Mouse (Mus musculus): ENCODE data around the gene Olfr613. TPM values are rescaled to one million over a fixed set of nuclear protein-coding genes. Genes with fewer than 3 reads are reported as not detected.

Gene Olfr613
- not detected in 2 replicates for polyA plus RNA-seq (2012; rRNA removed)

GRCm38 (mm10) chr7:103547774-103548173 is at the start of gene Olfr613:
Gene Olfr613, plus strand, starts transcription at chr7:103548074.

DNA sequence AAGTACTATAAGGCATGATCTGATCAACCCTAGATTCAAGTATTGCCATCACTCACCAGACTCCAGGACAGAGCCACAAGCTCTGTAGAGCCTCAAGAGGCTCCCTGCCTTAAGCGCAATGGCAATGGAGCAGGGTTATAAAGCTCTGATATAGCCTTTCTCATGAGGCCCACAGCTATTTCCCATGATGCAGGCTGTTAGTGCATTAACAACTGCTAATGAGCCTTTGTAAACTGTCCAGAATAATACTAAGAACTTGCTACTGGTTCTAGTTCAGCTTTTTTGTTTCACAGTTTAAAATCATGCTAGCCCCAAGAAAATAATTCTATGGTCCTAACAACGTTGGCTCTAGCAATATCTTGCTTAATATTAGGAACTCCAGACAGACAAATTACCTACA is 35.9 kb upstream of the Olfr613 start, which contains the start of gene Olfr610:
Olfr610 (minus strand) TSS at position 101 of the 400 bp plus-strand sequence.

DNA sequence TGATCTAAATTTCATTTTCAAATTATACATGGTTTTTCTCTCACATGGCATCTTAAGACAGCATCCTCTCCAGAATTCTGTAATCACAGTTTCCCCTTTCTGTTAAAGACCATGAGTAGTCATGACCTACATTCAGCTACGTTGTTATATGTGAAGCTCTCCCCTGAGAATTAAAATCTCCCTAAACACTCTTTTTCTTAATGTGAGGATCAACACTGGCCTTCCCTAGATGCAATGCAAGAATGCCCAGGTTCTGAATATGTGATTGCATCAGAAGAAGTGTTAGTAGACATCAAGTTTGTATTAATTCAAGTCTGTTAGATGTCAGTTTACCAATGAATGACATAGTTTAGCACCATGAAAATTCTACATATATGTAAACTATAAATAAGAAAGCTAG is 27.1 kb upstream of the Olfr613 start, which contains the start of gene Olfr611:
Olfr611 (minus strand) TSS at position 101 of the 400 bp plus-strand sequence.

DNA sequence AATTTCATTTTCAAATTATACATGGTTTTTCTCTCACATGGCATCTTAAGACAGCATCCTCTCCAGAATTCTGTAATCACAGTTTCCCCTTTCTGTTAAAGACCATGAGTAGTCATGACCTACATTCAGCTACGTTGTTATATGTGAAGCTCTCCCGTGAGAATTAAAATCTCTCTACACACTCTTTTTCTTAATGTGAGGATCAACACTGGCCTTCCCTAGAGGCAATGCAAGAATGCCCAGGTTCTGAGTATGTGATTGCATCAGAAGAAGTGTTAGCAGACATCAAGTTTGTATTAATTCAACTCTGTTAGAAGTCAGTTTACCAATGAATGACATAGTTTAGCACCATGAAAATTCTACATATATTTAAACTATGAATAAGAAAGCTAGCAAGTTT is 5.3 kb upstream of the Olfr613 start, which contains the start of gene Olfr612:
Olfr612 (minus strand) TSS at position 101 of the 400 bp plus-strand sequence.

GRCm38 (mm10) chr7:103555779-103556178 is 7.9 kb downstream of the Olfr613 start, which contains the start of gene Olfr615:
Gene Olfr615, plus strand, starts transcription at chr7:103556079.

DNA sequence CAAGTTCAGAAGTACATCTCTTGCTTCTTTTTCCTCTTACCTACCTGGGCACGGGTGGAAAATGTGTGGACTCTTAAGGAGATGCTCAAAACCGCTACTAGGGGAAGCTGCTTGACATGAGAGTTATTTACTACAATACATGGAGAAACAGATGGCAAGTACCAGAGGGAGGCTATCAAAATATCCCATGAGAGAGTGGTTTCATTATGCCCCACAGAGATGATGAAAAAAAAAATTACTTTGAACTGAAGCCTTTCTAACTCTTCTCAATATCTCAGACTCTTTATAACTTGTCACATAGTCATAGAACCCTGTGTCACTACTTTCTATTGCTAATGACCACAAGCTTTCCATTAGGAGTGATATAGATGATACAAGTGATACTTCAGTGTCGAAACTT is 21.2 kb downstream of the Olfr613 start, which contains the start of gene Olfr616:
Olfr616 (minus strand) TSS at position 101 of the 400 bp plus-strand sequence.

DNA sequence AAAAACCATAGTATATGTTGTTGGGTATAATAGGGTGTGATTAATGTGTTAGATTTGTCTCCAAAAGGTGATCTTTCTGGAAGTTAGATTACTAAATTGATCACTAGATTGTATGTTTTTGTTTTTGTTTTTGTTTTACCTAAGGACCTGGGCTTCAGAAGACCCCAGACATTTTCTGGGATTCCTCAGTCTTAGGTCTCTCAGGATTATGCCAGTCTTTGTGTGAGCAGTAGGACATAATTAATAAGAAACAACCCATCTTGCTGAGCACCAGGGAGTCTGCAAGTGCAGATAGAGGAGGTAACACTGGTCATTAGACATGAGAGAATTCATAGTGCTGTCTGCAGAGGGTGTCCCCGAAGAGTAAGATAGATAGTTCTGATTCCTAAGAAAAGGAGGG is 24.9 kb downstream of the Olfr613 start, which contains the start of gene Olfr617:
Olfr617 (plus strand) TSS at position 301 of the 400 bp plus-strand sequence.

DNA sequence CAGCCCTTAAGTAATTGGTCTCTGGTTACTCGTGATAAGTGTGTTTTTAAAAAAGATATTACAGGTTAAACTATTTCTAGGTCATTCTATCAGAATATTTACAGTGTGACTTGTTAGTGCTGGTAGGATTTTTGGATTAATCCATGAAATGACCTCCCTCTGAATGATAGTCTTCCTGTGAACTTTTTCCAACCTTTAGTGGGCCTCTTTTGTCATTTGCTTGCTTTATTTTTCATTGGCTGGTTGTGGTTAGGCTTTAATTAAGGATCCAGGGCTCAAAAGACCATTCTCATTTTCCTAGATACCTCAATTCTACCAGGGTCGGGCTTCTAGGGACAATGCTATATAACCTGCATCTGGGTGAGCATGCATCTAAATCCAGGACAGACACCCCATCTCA is 41.9 kb downstream of the Olfr613 start, which contains the start of gene Olfr618:
Olfr618 (plus strand) TSS at position 301 of the 400 bp plus-strand sequence.

DNA sequence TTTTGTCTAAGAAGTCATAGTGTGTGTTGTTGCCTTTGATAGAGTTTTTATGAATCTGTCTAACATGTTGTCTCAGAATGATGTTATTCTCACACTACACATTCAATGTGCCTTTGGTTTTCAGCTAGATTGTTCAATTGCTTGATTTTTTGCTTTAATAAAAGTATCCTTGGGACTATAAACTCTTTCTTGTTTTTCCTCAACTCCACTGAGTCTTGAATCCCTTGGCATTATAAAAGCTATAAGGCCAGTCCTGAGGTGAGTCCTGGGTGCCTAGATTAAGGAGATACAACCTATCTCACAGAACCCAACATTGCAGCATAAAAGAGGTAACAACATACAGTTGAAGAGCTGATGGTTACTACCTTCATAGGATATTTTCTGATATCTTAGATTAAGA is 52.4 kb downstream of the Olfr613 start, which contains the start of gene Olfr619:
Olfr619 (plus strand) TSS at position 301 of the 400 bp plus-strand sequence.

Other genes with a start within 250 kb of the Olfr613 start
- gene Olfr596, start 242.4 kb upstream of the Olfr613 start, polyA plus RNA-seq (2012; rRNA removed): not detected in 2 replicates
- gene Olfr597, start 231.8 kb upstream of the Olfr613 start, polyA plus RNA-seq (2012; rRNA removed): not detected in 2 replicates
- not detected in 2 replicates for gene Olfr598, start 224.5 kb upstream of the Olfr613 start, polyA plus RNA-seq (2012; rRNA removed)
- not detected in 2 replicates for gene Olfr599, start 212.2 kb upstream of the Olfr613 start, polyA plus RNA-seq (2012; rRNA removed)
- gene Olfr600, start 198.4 kb upstream of the Olfr613 start, polyA plus RNA-seq (2012; rRNA removed): not detected in 2 replicates
- gene Olfr601, start 185.4 kb upstream of the Olfr613 start, polyA plus RNA-seq (2012; rRNA removed): not detected in 2 replicates
- gene Olfr603, start 161.9 kb upstream of the Olfr613 start, polyA plus RNA-seq (2012; rRNA removed): not detected in 2 replicates
- gene Usp17lc, start 133.0 kb upstream of the Olfr613 start, polyA plus RNA-seq (2012; rRNA removed): not detected in 2 replicates
- not detected in 2 replicates for gene Olfr605, start 102.6 kb upstream of the Olfr613 start, polyA plus RNA-seq (2012; rRNA removed)
- gene Olfr606, start 99.0 kb upstream of the Olfr613 start, polyA plus RNA-seq (2012; rRNA removed): not detected in 2 replicates
- not detected in 2 replicates for gene Olfr607, start 83.9 kb upstream of the Olfr613 start, polyA plus RNA-seq (2012; rRNA removed)
- gene Olfr608, start 78.2 kb upstream of the Olfr613 start, polyA plus RNA-seq (2012; rRNA removed): not detected in 2 replicates
- gene Olfr609, start 50.0 kb upstream of the Olfr613 start, polyA plus RNA-seq (2012; rRNA removed): not detected in 2 replicates
- not detected in 2 replicates for gene Olfr610, start 36.0 kb upstream of the Olfr613 start, polyA plus RNA-seq (2012; rRNA removed)
- not detected in 2 replicates for gene Olfr611, start 27.2 kb upstream of the Olfr613 start, polyA plus RNA-seq (2012; rRNA removed)
- not detected in 2 replicates for gene Olfr612, start 5.4 kb upstream of the Olfr613 start, polyA plus RNA-seq (2012; rRNA removed)
- not detected in 2 replicates for gene Olfr615, start 8.0 kb downstream of the Olfr613 start, polyA plus RNA-seq (2012; rRNA removed)
- not detected in 2 replicates for gene Olfr616, start 21.1 kb downstream of the Olfr613 start, polyA plus RNA-seq (2012; rRNA removed)
- not detected in 2 replicates for gene Olfr617, start 25.0 kb downstream of the Olfr613 start, polyA plus RNA-seq (2012; rRNA removed)
- gene Olfr618, start 42.0 kb downstream of the Olfr613 start, polyA plus RNA-seq (2012; rRNA removed): not detected in 2 replicates
- gene Olfr619, start 52.5 kb downstream of the Olfr613 start, polyA plus RNA-seq (2012; rRNA removed): not detected in 2 replicates
- not detected in 2 replicates for gene Olfr620, start 64.5 kb downstream of the Olfr613 start, polyA plus RNA-seq (2012; rRNA removed)
- not detected in 2 replicates for gene Olfr622, start 94.6 kb downstream of the Olfr613 start, polyA plus RNA-seq (2012; rRNA removed)
- gene Olfr623, start 115.6 kb downstream of the Olfr613 start, polyA plus RNA-seq (2012; rRNA removed): not detected in 2 replicates
- gene Olfr624, start 123.1 kb downstream of the Olfr613 start, polyA plus RNA-seq (2012; rRNA removed): not detected in 2 replicates
- not detected in 2 replicates for gene Olfr625-ps1, start 134.6 kb downstream of the Olfr613 start, polyA plus RNA-seq (2012; rRNA removed)
- not detected in 2 replicates for gene Olfr243, start 166.6 kb downstream of the Olfr613 start, polyA plus RNA-seq (2012; rRNA removed)
- not detected in 2 replicates for gene Olfr628, start 182.3 kb downstream of the Olfr613 start, polyA plus RNA-seq (2012; rRNA removed)
- not detected in 2 replicates for gene Olfr629, start 196.9 kb downstream of the Olfr613 start, polyA plus RNA-seq (2012; rRNA removed)
- gene Olfr630, start 209.3 kb downstream of the Olfr613 start, polyA plus RNA-seq (2012; rRNA removed): not detected in 2 replicates
- gene Olfr69, start 223.5 kb downstream of the Olfr613 start, polyA plus RNA-seq (2012; rRNA removed): not detected in 2 replicates
- not detected in 2 replicates for gene Olfr68, start 231.6 kb downstream of the Olfr613 start, polyA plus RNA-seq (2012; rRNA removed)
- gene Olfr67, start 243.7 kb downstream of the Olfr613 start, polyA plus RNA-seq (2012; rRNA removed): not detected in 2 replicates